Mouse (Mus musculus) bone marrow macrophage, adult 2 months (primary cell): ENCODE data around the gene Phf7.

ENCODE experiments used
- CTCF ChIP-seq: IDR thresholded peaks from 2 replicates; pipeline ENCODE4 v1.5.1; 2012; ENCODE audit warnings: low read depth, mild to moderate bottlenecking, low read length, moderate library complexity
- POLR2A ChIP-seq: IDR thresholded peaks from 2 replicates; pipeline ENCODE4 v1.6.1; 2012; ENCODE audit warnings: mild to moderate bottlenecking, low read depth, low read length, borderline replicate concordance

DNA sequence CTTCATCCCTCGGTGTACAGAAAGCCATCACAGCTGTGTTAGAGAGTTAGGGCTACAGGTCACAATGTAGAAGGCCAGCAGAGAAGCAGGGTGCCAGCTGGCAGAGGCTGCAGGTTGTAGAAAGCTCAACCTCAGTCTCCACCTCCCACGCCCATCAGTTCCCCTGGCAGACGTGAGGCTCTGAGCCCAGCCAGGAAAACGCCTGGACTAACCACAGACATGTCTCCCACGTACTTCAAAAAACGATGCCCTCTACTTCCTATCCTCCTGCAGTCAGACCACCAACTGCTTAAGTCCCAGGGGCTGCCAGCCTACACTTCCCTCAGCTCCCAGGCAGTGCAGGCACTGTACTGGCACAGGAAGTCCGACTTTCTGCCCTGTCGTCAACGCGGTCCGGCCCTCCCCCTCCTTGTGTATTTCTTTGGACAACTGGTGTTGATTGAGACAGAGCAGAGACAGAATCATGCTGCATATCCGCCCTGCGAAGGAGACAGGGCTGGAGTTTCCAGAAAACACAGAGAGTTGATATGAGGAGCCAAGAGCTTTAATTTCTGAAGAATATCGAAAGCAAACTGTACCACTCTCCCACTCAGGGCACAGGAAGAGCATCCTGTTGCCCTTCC is 56.1 kb downstream of the Phf7 start:
- TF ChIP-seq CTCF (no peak), POLR2A (no peak)
